Mouse (Mus musculus) ES-E14 (cell line): ENCODE results near the gene Rfx7.

Source experiments
- CHD2 ChIP-seq: IDR thresholded peaks from 2 replicates; pipeline ENCODE4 v1.6.1; 2014; ENCODE audit warnings: mild to moderate bottlenecking, low read depth, low read length, inconsistent platforms
- HCFC1 ChIP-seq: IDR thresholded peaks from 2 replicates; pipeline ENCODE4 v1.6.1; 2012; ENCODE audit warnings: low read length, inconsistent platforms, borderline replicate concordance; ENCODE audit not compliant: insufficient read depth
- MAFK ChIP-seq: IDR thresholded peaks from 2 replicates; pipeline ENCODE4 v1.6.1; 2014; ENCODE audit warnings: mild to moderate bottlenecking, low read depth, low read length, inconsistent platforms; ENCODE audit not compliant: insufficient read depth
- ZC3H11A ChIP-seq: IDR thresholded peaks from 2 replicates; pipeline ENCODE4 v1.6.1; 2012; ENCODE audit warnings: low read depth, mild to moderate bottlenecking, inconsistent platforms, low read length, borderline replicate concordance
- ZNF384 ChIP-seq: IDR thresholded peaks from 2 replicates; pipeline ENCODE4 v1.6.1; 2012; ENCODE audit warnings: low read depth, low read length, inconsistent platforms

- TF ChIP-seq HCFC1 = no peak
- no peak for TF ChIP-seq ZNF384
- no peak for TF ChIP-seq CHD2
- no peak for TF ChIP-seq MAFK
- TF ChIP-seq ZC3H11A = no peak
Observed at GRCm38 (mm10) chr9:72661895-72662661, 130.0 kb downstream of the Rfx7 start, which contains the start of gene Nedd4.
